Mouse (Mus musculus) heart, postnatal 0 days (tissue): ENCODE measurements around the gene Agtrap.

ENCODE experiments used
- CTCF ChIP-seq: IDR thresholded peaks from 2 replicates; pipeline ENCODE4 v1.5.1; 2016; ENCODE audit warnings: antibody characterized with exemption, control low read depth, low read depth
- EP300 ChIP-seq: IDR thresholded peaks from 2 replicates; pipeline ENCODE4 v1.6.1; 2016; ENCODE audit warnings: antibody characterized with exemption, low read depth

- TF ChIP-seq CTCF, result no peak
- TF ChIP-seq EP300, result no peak
These were observed 19.9 kb upstream of the Agtrap start for GRCm38 (mm10) chr4:148107621-148108291.
